Mouse (Mus musculus): ENCODE results near the gene Egln2. TPM values are rescaled to one million over a fixed set of nuclear protein-coding genes. Genes with fewer than 3 reads are reported as not detected.
A peak's percentile ranks its signal among the peaks of the same experiment; 100 is the strongest.

Egln2 gene
- polyA plus RNA-seq, 1 experiment from 2014 or later: 54.6 TPM

- 65% methylated on average over 2 of the region's 2 CpGs for WGBS
- Histone ChIP-seq H3K4me2 (ENCODE audit: low read depth) (no peak overlapping the region), H3K27ac (ENCODE audit: low read depth, low read length) (no peak overlapping the region), H3K9ac (ENCODE audit: low read length) (no peak overlapping the region), H3K4me1 (ENCODE audit: control insufficient read depth, insufficient read depth, low read length) (no peaks in the 10 kb centered on the region), H3K27me3 (ENCODE audit: control insufficient read depth, insufficient read depth, low read length) (no peaks in the 10 kb centered on the region), H3K9me3 (ENCODE audit: control insufficient read depth, low read length) (no peaks in the 10 kb centered on the region), H3K36me3 (ENCODE audit: control insufficient read depth, insufficient read depth, low read length) (no peaks in the 10 kb centered on the region), H3K4me3 (ENCODE audit: low read depth, low read length) (no peak overlapping the region)
- ATAC-seq (ENCODE audit: insufficient read depth, low FRiP score, low TSS enrichment): no peak
- DNase-seq (ENCODE audit: low spot score): no peak
Observed at GRCm38 (mm10) chr7:27131387-27131786, 35.2 kb downstream of the Egln2 start.

- no peaks in the 10 kb centered on the region for H3K4me1 ChIP-seq (ENCODE audit: control insufficient read depth, insufficient read depth, low read length)
- DNase-seq (ENCODE audit: low spot score) (no peak), ATAC-seq (ENCODE audit: insufficient read depth, low FRiP score, low TSS enrichment) (no peak)
- H3K9me3 ChIP-seq (ENCODE audit: control insufficient read depth, low read length): no peaks in the 10 kb centered on the region
- H3K27me3 ChIP-seq (ENCODE audit: control insufficient read depth, insufficient read depth, low read length): no peaks in the 10 kb centered on the region
- WGBS: 87% methylated on average over 22 of the region's 22 CpGs
- no peak overlapping the region for H3K9ac ChIP-seq (ENCODE audit: low read length)
- no peaks in the 10 kb centered on the region for H3K36me3 ChIP-seq (ENCODE audit: control insufficient read depth, insufficient read depth, low read length)
- no peak overlapping the region for H3K4me2 ChIP-seq (ENCODE audit: low read depth)
- H3K27ac ChIP-seq (ENCODE audit: low read depth, low read length): no peak overlapping the region
- H3K4me3 ChIP-seq (ENCODE audit: low read depth, low read length): no peak overlapping the region
Observed at GRCm38 (mm10) chr7:27130521-27131370, 35.9 kb downstream of the Egln2 start.

- WGBS: 92% methylated on average over 12 of the region's 12 CpGs
- Histone ChIP-seq H3K9me3 (ENCODE audit: control insufficient read depth, low read length) (no peaks in the 10 kb centered on the region), H3K4me1 (ENCODE audit: control insufficient read depth, insufficient read depth, low read length) (no peaks in the 10 kb centered on the region), H3K27ac (ENCODE audit: low read depth, low read length) (no peak overlapping the region), H3K9ac (ENCODE audit: low read length) (no peak overlapping the region), H3K27me3 (ENCODE audit: control insufficient read depth, insufficient read depth, low read length) (no peaks in the 10 kb centered on the region), H3K4me2 (ENCODE audit: low read depth) (no peak overlapping the region), H3K4me3 (ENCODE audit: low read depth, low read length) (no peak overlapping the region), H3K36me3 (ENCODE audit: control insufficient read depth, insufficient read depth, low read length) (no peaks in the 10 kb centered on the region)
- DNase-seq (ENCODE audit: low spot score) (no peak), ATAC-seq (ENCODE audit: insufficient read depth, low FRiP score, low TSS enrichment) (no peak)
Observed at GRCm38 (mm10) chr7:27129811-27130210, 36.8 kb downstream of the Egln2 start.

GRCm38 (mm10) chr7:27128946-27129345 lies 37.7 kb downstream of the Egln2 start:
- Histone ChIP-seq H3K9ac (ENCODE audit: low read length) (no peak overlapping the region), H3K4me1 (ENCODE audit: control insufficient read depth, insufficient read depth, low read length) (no peaks in the 10 kb centered on the region), H3K4me3 (ENCODE audit: low read depth, low read length) (no peak overlapping the region), H3K9me3 (ENCODE audit: control insufficient read depth, low read length) (no peaks in the 10 kb centered on the region), H3K27ac (ENCODE audit: low read depth, low read length) (no peak overlapping the region), H3K4me2 (ENCODE audit: low read depth) (no peak overlapping the region), H3K27me3 (ENCODE audit: control insufficient read depth, insufficient read depth, low read length) (no peaks in the 10 kb centered on the region), H3K36me3 (ENCODE audit: control insufficient read depth, insufficient read depth, low read length) (no peaks in the 10 kb centered on the region)
- DNase-seq (ENCODE audit: low spot score) (no peak), ATAC-seq (ENCODE audit: insufficient read depth, low FRiP score, low TSS enrichment) (no peak)
- 93% methylated on average over 13 of the region's 13 CpGs for WGBS

GRCm38 (mm10) chr7:27128162-27128561 lies 38.4 kb downstream of the Egln2 start:
- no peak overlapping the region for H3K27ac ChIP-seq (ENCODE audit: low read depth, low read length)
- H3K4me3 ChIP-seq (ENCODE audit: low read depth, low read length): no peak overlapping the region
- H3K4me2 ChIP-seq (ENCODE audit: low read depth): no peak overlapping the region
- WGBS: 65% methylated on average over 3 of the region's 3 CpGs
- H3K9ac ChIP-seq (ENCODE audit: low read length): no peak overlapping the region
- DNase-seq (ENCODE audit: low spot score) (peak; percentile 20), ATAC-seq (ENCODE audit: insufficient read depth, low FRiP score, low TSS enrichment) (no peak)
- H3K36me3 ChIP-seq (ENCODE audit: control insufficient read depth, insufficient read depth, low read length): no peaks in the 10 kb centered on the region
- no peaks in the 10 kb centered on the region for H3K9me3 ChIP-seq (ENCODE audit: control insufficient read depth, low read length)
- H3K27me3 ChIP-seq (ENCODE audit: control insufficient read depth, insufficient read depth, low read length): no peaks in the 10 kb centered on the region
- no peaks in the 10 kb centered on the region for H3K4me1 ChIP-seq (ENCODE audit: control insufficient read depth, insufficient read depth, low read length)

- Histone ChIP-seq H3K36me3 (ENCODE audit: control insufficient read depth, insufficient read depth, low read length) (no peaks in the 10 kb centered on the region), H3K27me3 (ENCODE audit: control insufficient read depth, insufficient read depth, low read length) (no peaks in the 10 kb centered on the region), H3K4me3 (ENCODE audit: low read depth, low read length) (no peak overlapping the region), H3K27ac (ENCODE audit: low read depth, low read length) (no peak overlapping the region), H3K9me3 (ENCODE audit: control insufficient read depth, low read length) (no peaks in the 10 kb centered on the region), H3K4me1 (ENCODE audit: control insufficient read depth, insufficient read depth, low read length) (no peaks in the 10 kb centered on the region), H3K9ac (ENCODE audit: low read length) (no peak overlapping the region), H3K4me2 (ENCODE audit: low read depth) (no peak overlapping the region)
- WGBS: 81% methylated on average over 4 of the region's 4 CpGs
- ATAC-seq (ENCODE audit: insufficient read depth, low FRiP score, low TSS enrichment) (no peak), DNase-seq (ENCODE audit: low spot score) (no peak)
Observed at GRCm38 (mm10) chr7:27124969-27125368, 41.6 kb downstream of the Egln2 start.

- WGBS: 79% methylated on average over 5 of the region's 5 CpGs
- no peak overlapping the region for H3K9ac ChIP-seq (ENCODE audit: low read length)
- no peaks in the 10 kb centered on the region for H3K27me3 ChIP-seq (ENCODE audit: control insufficient read depth, insufficient read depth, low read length)
- DNase-seq (ENCODE audit: low spot score) (no peak), ATAC-seq (ENCODE audit: insufficient read depth, low FRiP score, low TSS enrichment) (no peak)
- no peaks in the 10 kb centered on the region for H3K4me1 ChIP-seq (ENCODE audit: control insufficient read depth, insufficient read depth, low read length)
- H3K36me3 ChIP-seq (ENCODE audit: control insufficient read depth, insufficient read depth, low read length): no peaks in the 10 kb centered on the region
- H3K4me2 ChIP-seq (ENCODE audit: low read depth): no peak overlapping the region
- no peak overlapping the region for H3K27ac ChIP-seq (ENCODE audit: low read depth, low read length)
- H3K4me3 ChIP-seq (ENCODE audit: low read depth, low read length): no peak overlapping the region
- no peaks in the 10 kb centered on the region for H3K9me3 ChIP-seq (ENCODE audit: control insufficient read depth, low read length)
Observed at GRCm38 (mm10) chr7:27124305-27124832, 42.2 kb downstream of the Egln2 start.

- ATAC-seq (ENCODE audit: insufficient read depth, low FRiP score, low TSS enrichment) (no peak), DNase-seq (ENCODE audit: low spot score) (no peak)
- no peaks in the 10 kb centered on the region for H3K36me3 ChIP-seq (ENCODE audit: control insufficient read depth, insufficient read depth, low read length)
- H3K27ac ChIP-seq (ENCODE audit: low read depth, low read length): no peak within 1 kb of the TSS
- no peaks in the 10 kb centered on the region for H3K9me3 ChIP-seq (ENCODE audit: control insufficient read depth, low read length)
- H3K9ac ChIP-seq (ENCODE audit: low read length): no peak within 1 kb of the TSS
- H3K4me2 ChIP-seq (ENCODE audit: low read depth): no peak within 1 kb of the TSS
- no peaks in the 10 kb centered on the region for H3K27me3 ChIP-seq (ENCODE audit: control insufficient read depth, insufficient read depth, low read length)
- no peaks in the 10 kb centered on the region for H3K4me1 ChIP-seq (ENCODE audit: control insufficient read depth, insufficient read depth, low read length)
- no peak within 1 kb of the TSS for H3K4me3 ChIP-seq (ENCODE audit: low read depth, low read length)
Observed at GRCm38 (mm10) chr7:27119676-27120075, 46.9 kb downstream of the Egln2 start, which contains the start of gene Cyp2f2. Gene Cyp2f2, plus strand, starts transcription at chr7:27119909.

- H3K9me3 ChIP-seq (ENCODE audit: control insufficient read depth, low read length): no peaks in the 10 kb centered on the region
- H3K9ac ChIP-seq (ENCODE audit: low read length): no peak overlapping the region
- no peaks in the 10 kb centered on the region for H3K36me3 ChIP-seq (ENCODE audit: control insufficient read depth, insufficient read depth, low read length)
- H3K27ac ChIP-seq (ENCODE audit: low read depth, low read length): no peak overlapping the region
- no peak overlapping the region for H3K4me3 ChIP-seq (ENCODE audit: low read depth, low read length)
- H3K27me3 ChIP-seq (ENCODE audit: control insufficient read depth, insufficient read depth, low read length): no peaks in the 10 kb centered on the region
- no peak overlapping the region for H3K4me2 ChIP-seq (ENCODE audit: low read depth)
- WGBS: 69% methylated on average over 4 of the region's 4 CpGs
- no peak for DNase-seq (ENCODE audit: low spot score)
- no peak for ATAC-seq (ENCODE audit: insufficient read depth, low FRiP score, low TSS enrichment)
- no peaks in the 10 kb centered on the region for H3K4me1 ChIP-seq (ENCODE audit: control insufficient read depth, insufficient read depth, low read length)
Observed at GRCm38 (mm10) chr7:27118033-27118511, 48.5 kb downstream of the Egln2 start.

Measured in neural tube, embryonic 11.5 days (tissue).